Mouse (Mus musculus): ENCODE results near the gene Cpne5. TPM values are rescaled to one million over a fixed set of nuclear protein-coding genes. Genes with fewer than 3 reads are reported as not detected.
A peak's percentile ranks its signal among the peaks of the same experiment; 100 is the strongest.

Gene Cpne5
- total and polyA plus RNA-seq, 2 experiments from 2014 or later = 3.6 to 8.4 TPM

GRCm38 (mm10) chr17:29206052-29206451 lies 31.9 kb downstream of the Cpne5 start:
- TF ChIP-seq CTCF (IDR thresholded peaks at IDR 0.05; ENCODE audit: low read depth) (no peak), EP300 (IDR thresholded peaks at IDR 0.05; ENCODE audit: low read depth) (no peak)
- 29% methylated on average over 7 of the region's 7 CpGs for WGBS
- Histone ChIP-seq H3K9ac (replicated peaks; ENCODE audit: low read depth, low read length) (no peak overlapping the region), H3K27me3 (ENCODE audit: control insufficient read depth, insufficient read depth, low read length) (no peaks in the 10 kb centered on the region), H3K36me3 (replicated peaks; ENCODE audit: control insufficient read depth, insufficient read depth, low read length) (no peaks in the 10 kb centered on the region), H3K4me2 (ENCODE audit: low read depth, low read length) (no peak overlapping the region), H3K27ac (ENCODE audit: low read depth) (no peak overlapping the region), H3K4me3 (ENCODE audit: low read depth, low read length) (no peak overlapping the region), H3K4me1 (ENCODE audit: control insufficient read depth, insufficient read depth) (peaks cover 9% of the 10 kb centered on the region; the same call in 1 of the 2 replicates), H3K9me3 (replicated peaks; ENCODE audit: control insufficient read depth, low read length) (no peaks in the 10 kb centered on the region)
- peak; percentile 36; the same call in 1 of the 2 replicates for ATAC-seq (ENCODE audit: insufficient read depth, low read depth)
- peak; percentile 62 for DNase-seq (ENCODE audit: low spot score)

- H3K9ac ChIP-seq (replicated peaks; ENCODE audit: low read depth, low read length) = no peak overlapping the region
- ATAC-seq (ENCODE audit: insufficient read depth, low read depth) (no peak), DNase-seq (ENCODE audit: low spot score) (no peak)
- H3K9me3 ChIP-seq (replicated peaks; ENCODE audit: control insufficient read depth, low read length) = no peaks in the 10 kb centered on the region
- WGBS = 84% methylated on average over 6 of the region's 6 CpGs
- H3K4me1 ChIP-seq (ENCODE audit: control insufficient read depth, insufficient read depth) = peaks cover 9% of the 10 kb centered on the region; the same call in 1 of the 2 replicates
- H3K4me3 ChIP-seq (ENCODE audit: low read depth, low read length) = no peak overlapping the region
- TF ChIP-seq EP300 (IDR thresholded peaks at IDR 0.05; ENCODE audit: low read depth) (no peak), CTCF (IDR thresholded peaks at IDR 0.05; ENCODE audit: low read depth) (no peak)
- no peaks in the 10 kb centered on the region for H3K36me3 ChIP-seq (replicated peaks; ENCODE audit: control insufficient read depth, insufficient read depth, low read length)
- H3K27ac ChIP-seq (ENCODE audit: low read depth) = no peak overlapping the region
- H3K4me2 ChIP-seq (ENCODE audit: low read depth, low read length) = no peak overlapping the region
- H3K27me3 ChIP-seq (ENCODE audit: control insufficient read depth, insufficient read depth, low read length) = no peaks in the 10 kb centered on the region
Observed at GRCm38 (mm10) chr17:29202604-29203003, 35.4 kb downstream of the Cpne5 start.

- H3K4me1 ChIP-seq (ENCODE audit: control insufficient read depth, insufficient read depth) = no peaks in the 10 kb centered on the region
- H3K36me3 ChIP-seq (replicated peaks; ENCODE audit: control insufficient read depth, insufficient read depth, low read length) = no peaks in the 10 kb centered on the region
- no peak overlapping the region for H3K9ac ChIP-seq (replicated peaks; ENCODE audit: low read depth, low read length)
- no peaks in the 10 kb centered on the region for H3K9me3 ChIP-seq (replicated peaks; ENCODE audit: control insufficient read depth, low read length)
- H3K27ac ChIP-seq (ENCODE audit: low read depth) = no peak overlapping the region
- no peak overlapping the region for H3K4me3 ChIP-seq (ENCODE audit: low read depth, low read length)
- whole genome bisulfite sequencing = 50% methylated on average over 6 of the region's 7 CpGs
- TF ChIP-seq CTCF (IDR thresholded peaks at IDR 0.05; ENCODE audit: low read depth) (no peak), EP300 (IDR thresholded peaks at IDR 0.05; ENCODE audit: low read depth) (no peak)
- no peak for DNase-seq (ENCODE audit: low spot score)
- no peaks in the 10 kb centered on the region for H3K27me3 ChIP-seq (ENCODE audit: control insufficient read depth, insufficient read depth, low read length)
- H3K4me2 ChIP-seq (ENCODE audit: low read depth, low read length) = no peak overlapping the region
- no peak for ATAC-seq (ENCODE audit: insufficient read depth, low read depth)
Observed at GRCm38 (mm10) chr17:29199821-29200220, 38.1 kb downstream of the Cpne5 start.

- H3K9me3 ChIP-seq (replicated peaks; ENCODE audit: control insufficient read depth, low read length) = no peaks in the 10 kb centered on the region
- no peak overlapping the region for H3K4me3 ChIP-seq (ENCODE audit: low read depth, low read length)
- H3K4me1 ChIP-seq (ENCODE audit: control insufficient read depth, insufficient read depth) = no peaks in the 10 kb centered on the region
- DNase-seq (ENCODE audit: low spot score) (no peak), ATAC-seq (ENCODE audit: insufficient read depth, low read depth) (no peak)
- H3K36me3 ChIP-seq (replicated peaks; ENCODE audit: control insufficient read depth, insufficient read depth, low read length) = no peaks in the 10 kb centered on the region
- 39% methylated on average over 9 of the region's 9 CpGs for WGBS
- no peak for TF ChIP-seq CTCF (IDR thresholded peaks at IDR 0.05; ENCODE audit: low read depth)
- no peak for TF ChIP-seq EP300 (IDR thresholded peaks at IDR 0.05; ENCODE audit: low read depth)
- H3K27ac ChIP-seq (ENCODE audit: low read depth) = no peak overlapping the region
- H3K9ac ChIP-seq (replicated peaks; ENCODE audit: low read depth, low read length) = no peak overlapping the region
- H3K27me3 ChIP-seq (ENCODE audit: control insufficient read depth, insufficient read depth, low read length) = no peaks in the 10 kb centered on the region
- H3K4me2 ChIP-seq (ENCODE audit: low read depth, low read length) = no peak overlapping the region
Observed at GRCm38 (mm10) chr17:29199151-29199800, 38.7 kb downstream of the Cpne5 start.

- no peaks in the 10 kb centered on the region for H3K36me3 ChIP-seq (replicated peaks; ENCODE audit: control insufficient read depth, insufficient read depth, low read length)
- H3K4me3 ChIP-seq (ENCODE audit: low read depth, low read length) = no peak overlapping the region
- no peak for DNase-seq (ENCODE audit: low spot score)
- H3K4me1 ChIP-seq (ENCODE audit: control insufficient read depth, insufficient read depth) = no peaks in the 10 kb centered on the region
- H3K4me2 ChIP-seq (ENCODE audit: low read depth, low read length) = no peak overlapping the region
- no peaks in the 10 kb centered on the region for H3K9me3 ChIP-seq (replicated peaks; ENCODE audit: control insufficient read depth, low read length)
- no peak overlapping the region for H3K9ac ChIP-seq (replicated peaks; ENCODE audit: low read depth, low read length)
- H3K27me3 ChIP-seq (ENCODE audit: control insufficient read depth, insufficient read depth, low read length) = no peaks in the 10 kb centered on the region
- TF ChIP-seq EP300 (IDR thresholded peaks at IDR 0.05; ENCODE audit: low read depth) (no peak), CTCF (IDR thresholded peaks at IDR 0.05; ENCODE audit: low read depth) (no peak)
- 76% methylated on average over 4 of the region's 4 CpGs for WGBS
- no peak overlapping the region for H3K27ac ChIP-seq (ENCODE audit: low read depth)
- ATAC-seq (ENCODE audit: insufficient read depth, low read depth) = no peak
Observed at GRCm38 (mm10) chr17:29195579-29195978, 42.4 kb downstream of the Cpne5 start.

GRCm38 (mm10) chr17:29188989-29189388 lies 49.0 kb downstream of the Cpne5 start:
- Histone ChIP-seq H3K36me3 (replicated peaks; ENCODE audit: control insufficient read depth, insufficient read depth, low read length) (no peaks in the 10 kb centered on the region), H3K27ac (ENCODE audit: low read depth) (no peak overlapping the region), H3K4me2 (ENCODE audit: low read depth, low read length) (peak overlapping the region; percentile 33), H3K9me3 (replicated peaks; ENCODE audit: control insufficient read depth, low read length) (no peaks in the 10 kb centered on the region), H3K4me3 (ENCODE audit: low read depth, low read length) (peak overlapping the region; percentile 8; the same call in 1 of the 2 replicates), H3K27me3 (ENCODE audit: control insufficient read depth, insufficient read depth, low read length) (no peaks in the 10 kb centered on the region), H3K9ac (replicated peaks; ENCODE audit: low read depth, low read length) (no peak overlapping the region), H3K4me1 (ENCODE audit: control insufficient read depth, insufficient read depth) (no peaks in the 10 kb centered on the region)
- ATAC-seq (ENCODE audit: insufficient read depth, low read depth) = 0 out of 2 replicates have a peak, but pooled peaks have one; percentile 14
- 8% methylated on average over 12 of the region's 12 CpGs for WGBS
- TF ChIP-seq CTCF (IDR thresholded peaks at IDR 0.05; ENCODE audit: low read depth) = no peak
- no peak for TF ChIP-seq EP300 (IDR thresholded peaks at IDR 0.05; ENCODE audit: low read depth)
- DNase-seq (ENCODE audit: low spot score) = no peak
